Mouse (Mus musculus): Measurements from ENCODE around the gene Fzd9.

GRCm38 (mm10) chr5:135291193-135291592 is 40.2 kb upstream of the Fzd9 start:
- TF ChIP-seq CTCF (IDR thresholded peaks at IDR 0.05; ENCODE audit: control insufficient read depth, insufficient read depth, insufficient replicate concordance, low read depth, low read length) (no peak), POLR2A (IDR thresholded peaks at IDR 0.05; ENCODE audit: control insufficient read depth, low read depth, low read length) (no peak)
